Mouse (Mus musculus) brain, embryonic 14.5 days (tissue): ENCODE results near the gene Gm20708.

Experiments used
- CTCF ChIP-seq: fragments of 200-500 bp; IDR thresholded peaks from 2 replicates; pipeline ENCODE4 v1.5.1; 2012; ENCODE audit warnings: inconsistent platforms, mild to moderate bottlenecking, moderate library complexity, borderline replicate concordance; ENCODE audit not compliant: insufficient read depth, insufficient read length; ENCODE audit errors: extremely low read depth
- POLR2A ChIP-seq: fragments of 200-500 bp; IDR thresholded peaks from 2 replicates; pipeline ENCODE4 v1.6.1; 2012; ENCODE audit warnings: mild to moderate bottlenecking, inconsistent platforms, borderline replicate concordance; ENCODE audit not compliant: poor library complexity, insufficient read depth, insufficient read length, severe bottlenecking; ENCODE audit errors: extremely low read depth

GRCm38 (mm10) chr11:117829671-117830215, 20.3 kb downstream of the Gm20708 start:
- no peak for TF ChIP-seq POLR2A
- no peak for TF ChIP-seq CTCF
